Mouse (Mus musculus) brain, embryonic 14.5 days (tissue): ENCODE results near the gene Glo1.

ENCODE experiments used
- CTCF ChIP-seq: fragments of 200-500 bp; IDR thresholded peaks from 2 replicates; pipeline ENCODE4 v1.5.1; 2012; ENCODE audit warnings: inconsistent platforms, mild to moderate bottlenecking, moderate library complexity, borderline replicate concordance; ENCODE audit not compliant: insufficient read depth, insufficient read length; ENCODE audit errors: extremely low read depth
- POLR2A ChIP-seq: fragments of 200-500 bp; IDR thresholded peaks from 2 replicates; pipeline ENCODE4 v1.6.1; 2012; ENCODE audit warnings: mild to moderate bottlenecking, inconsistent platforms, borderline replicate concordance; ENCODE audit not compliant: poor library complexity, insufficient read depth, insufficient read length, severe bottlenecking; ENCODE audit errors: extremely low read depth

DNA sequence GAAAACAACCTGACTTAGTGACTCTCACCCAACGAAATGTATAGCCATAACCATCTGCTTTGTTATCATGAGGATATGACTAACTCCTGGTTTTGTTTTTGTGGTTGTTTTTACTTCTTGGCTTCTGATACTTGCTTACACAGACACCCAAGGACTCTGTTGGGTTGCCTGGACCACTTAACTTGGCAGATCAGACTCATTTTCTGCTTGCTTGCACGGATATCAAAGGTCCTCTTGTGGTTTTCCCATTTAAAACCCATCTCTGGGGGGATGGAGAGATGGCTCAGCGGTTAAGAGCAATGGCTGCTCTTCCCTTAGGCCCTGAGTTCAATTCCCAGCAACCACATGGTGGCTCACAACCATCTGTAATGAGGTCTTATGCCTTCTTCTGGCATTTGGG lies 3.5 kb downstream of the Glo1 start:
- TF ChIP-seq POLR2A (no peak), CTCF (no peak)
